Mouse (Mus musculus) left cerebral cortex, adult 8-10 months (tissue): ENCODE measurements around the gene Lmod2. TPM values are rescaled to one million over a fixed set of nuclear protein-coding genes. Genes with fewer than 3 reads are reported as not detected.

Experiments used
- DNase-seq, 2 experiments: peaks; one replicate each; pipeline ENCODE4 v3.0.0; 2022; ENCODE audit warnings: low spot score in 2 of 2
- total RNA-seq, 4 experiments: library from RNA; stranded (reverse); gene quantifications; 2 replicates each; pipeline ENCODE4 v1.2.4; 2022

The Lmod2 gene
- total RNA-seq, 4 experiments from 2014 or later: 0.37 to 0.42 TPM; not detected in 2

GRCm38 (mm10) chr6:24601668-24602067, 4.1 kb downstream of the Lmod2 start:
- no peak for DNase-seq

GRCm38 (mm10) chr6:24602351-24602750, 4.8 kb downstream of the Lmod2 start:
- DNase-seq: no peak

GRCm38 (mm10) chr6:24602993-24603392, 5.4 kb downstream of the Lmod2 start:
- no peak for DNase-seq

- DNase-seq: no peak
Measured at GRCm38 (mm10) chr6:24604289-24604688, 6.7 kb downstream of the Lmod2 start.

GRCm38 (mm10) chr6:24605631-24606030, 8.1 kb downstream of the Lmod2 start:
- DNase-seq: no peak

GRCm38 (mm10) chr6:24606512-24606911, 8.9 kb downstream of the Lmod2 start:
- DNase-seq: no peak

- no peak for DNase-seq
Measured at GRCm38 (mm10) chr6:24607531-24607930, 10.0 kb downstream of the Lmod2 start.

GRCm38 (mm10) chr6:24608129-24608528, 10.6 kb downstream of the Lmod2 start:
- no peak for DNase-seq

- no peak for DNase-seq
Measured at GRCm38 (mm10) chr6:24608682-24609081, 11.1 kb downstream of the Lmod2 start.

- DNase-seq: no peak
Measured at GRCm38 (mm10) chr6:24609531-24609930, 12.0 kb downstream of the Lmod2 start.

- DNase-seq: no peak
Measured at GRCm38 (mm10) chr6:24610358-24610757, 12.8 kb downstream of the Lmod2 start.

GRCm38 (mm10) chr6:24612074-24612755, 14.7 kb downstream of the Lmod2 start:
- no peak for DNase-seq

GRCm38 (mm10) chr6:24613346-24613745, 15.8 kb downstream of the Lmod2 start:
- no peak for DNase-seq

- no peak for DNase-seq
Measured at GRCm38 (mm10) chr6:24613918-24614317, 16.4 kb downstream of the Lmod2 start.

- DNase-seq: no peak
Measured at GRCm38 (mm10) chr6:24616746-24617145, 19.2 kb downstream of the Lmod2 start.

GRCm38 (mm10) chr6:24619285-24620045, 21.9 kb downstream of the Lmod2 start:
- DNase-seq: no peak

- DNase-seq: no peak
Measured at GRCm38 (mm10) chr6:24620936-24621335, 23.4 kb downstream of the Lmod2 start.

GRCm38 (mm10) chr6:24622098-24622497, 24.5 kb downstream of the Lmod2 start:
- no peak for DNase-seq

GRCm38 (mm10) chr6:24627586-24628030, 30.0 kb downstream of the Lmod2 start:
- no peak for DNase-seq

- DNase-seq: no peak
Measured at GRCm38 (mm10) chr6:24628499-24628898, 30.9 kb downstream of the Lmod2 start.

- no peak for DNase-seq
Measured at GRCm38 (mm10) chr6:24632061-24632460, 34.5 kb downstream of the Lmod2 start.

- no peak for DNase-seq
Measured at GRCm38 (mm10) chr6:24634065-24634464, 36.5 kb downstream of the Lmod2 start.

GRCm38 (mm10) chr6:24635814-24636213, 38.3 kb downstream of the Lmod2 start:
- DNase-seq: no peak
